Mouse (Mus musculus): ENCODE measurements around the gene Fam205c. TPM values are rescaled to one million over a fixed set of nuclear protein-coding genes. Genes with fewer than 3 reads are reported as not detected.
"Not testable (repeated sequence)": the region's sequence is repeated elsewhere in the genome, so short reads cannot be mapped to it uniquely, and the experiment has no call there.

Fam205c gene
- polyA plus RNA-seq, 2 experiments from 2014 or later, result not detected

- ATAC-seq, result no peak
Measured at GRCm38 (mm10) chr4:42876586-42877291, 2.7 kb upstream of the Fam205c start.

DNA sequence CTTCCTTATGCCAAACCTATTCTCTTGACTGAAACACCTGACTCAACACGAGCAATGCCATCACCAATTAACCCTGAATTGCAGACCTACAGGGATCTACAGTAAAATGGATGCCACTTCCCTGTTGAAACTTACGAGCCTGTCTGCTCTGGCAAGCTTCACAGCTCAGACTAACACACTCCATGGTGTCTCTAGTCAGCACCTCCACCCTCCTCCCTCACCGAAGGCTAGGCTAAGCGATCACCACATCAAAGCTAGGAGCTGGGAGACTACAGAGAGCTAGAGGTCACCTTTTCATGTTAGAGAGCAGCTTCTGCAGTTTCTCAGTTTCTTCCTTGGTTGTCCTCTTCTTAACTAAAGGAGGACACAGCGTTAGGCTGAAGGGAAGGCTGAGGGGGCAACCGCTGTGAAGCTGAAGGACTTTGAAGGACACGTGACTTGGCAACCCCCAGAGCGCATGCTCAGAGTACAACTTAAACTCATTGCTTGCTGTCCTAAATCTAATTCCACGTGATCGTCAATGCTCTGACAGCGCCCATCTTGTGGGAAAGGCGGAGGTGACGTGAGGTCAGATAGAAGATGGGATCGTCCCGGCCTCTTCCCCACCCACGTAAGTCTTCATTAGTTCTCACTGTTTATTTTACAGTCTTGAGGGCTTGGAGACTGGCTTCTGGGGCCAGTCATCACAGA is 1.1 kb downstream of the Fam205c start:
- ATAC-seq, result no peak

GRCm38 (mm10) chr4:42872151-42872550 is 1.9 kb downstream of the Fam205c start:
- ATAC-seq, result no peak

- ATAC-seq, result no peak
Measured at GRCm38 (mm10) chr4:42870748-42871147, 3.3 kb downstream of the Fam205c start.

DNA sequence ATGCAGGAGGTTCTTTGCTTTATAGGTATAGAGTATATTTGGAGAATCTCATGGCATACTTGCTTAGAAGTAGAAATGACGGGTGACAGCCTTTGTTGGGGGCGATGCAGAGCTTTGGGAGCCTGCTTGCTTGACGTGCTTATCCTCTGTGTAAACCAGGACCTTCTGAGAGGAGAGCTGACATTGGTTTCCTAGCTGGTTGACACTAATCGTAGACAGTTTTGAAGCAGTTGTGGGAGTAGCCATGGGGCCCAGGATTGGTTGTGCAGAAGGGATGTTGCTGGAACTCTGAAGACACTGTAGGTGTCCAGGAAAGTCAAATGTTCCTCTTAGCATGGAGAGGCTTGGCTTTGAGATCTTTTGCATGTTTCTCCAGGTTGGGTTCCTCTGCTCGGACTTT is 5.8 kb downstream of the Fam205c start:
- no peak for ATAC-seq

DNA sequence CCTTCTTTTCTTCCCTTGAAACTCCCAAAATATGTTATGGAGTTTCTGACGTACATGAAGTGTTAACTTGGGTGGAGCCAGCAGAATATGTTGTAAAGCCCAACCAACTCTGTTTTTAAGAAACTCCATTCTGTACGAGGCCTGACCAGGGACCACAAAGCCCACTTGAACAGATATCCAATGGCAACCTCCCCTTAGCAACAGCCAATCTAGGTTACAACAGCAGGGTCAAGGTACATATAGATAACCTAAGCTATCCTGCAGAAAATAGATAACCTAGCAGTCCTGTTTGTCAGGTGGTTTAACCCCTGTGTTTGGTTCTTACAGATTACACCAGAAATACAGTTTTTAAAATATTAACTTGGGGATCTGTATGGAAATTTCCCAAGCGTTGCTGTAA is 6.6 kb downstream of the Fam205c start:
- ATAC-seq, result no peak

- not testable (repeated sequence) for ATAC-seq
Measured at GRCm38 (mm10) chr4:42863487-42863886, 10.5 kb downstream of the Fam205c start.

- ATAC-seq, result not testable (repeated sequence)
Measured at GRCm38 (mm10) chr4:42860483-42860882, 13.6 kb downstream of the Fam205c start.

GRCm38 (mm10) chr4:42856671-42857070 is 17.4 kb downstream of the Fam205c start, which contains the start of gene Gm12394:
Gm12394 (minus strand) TSS chr4:42856771.
- not testable (repeated sequence) for ATAC-seq

DNA sequence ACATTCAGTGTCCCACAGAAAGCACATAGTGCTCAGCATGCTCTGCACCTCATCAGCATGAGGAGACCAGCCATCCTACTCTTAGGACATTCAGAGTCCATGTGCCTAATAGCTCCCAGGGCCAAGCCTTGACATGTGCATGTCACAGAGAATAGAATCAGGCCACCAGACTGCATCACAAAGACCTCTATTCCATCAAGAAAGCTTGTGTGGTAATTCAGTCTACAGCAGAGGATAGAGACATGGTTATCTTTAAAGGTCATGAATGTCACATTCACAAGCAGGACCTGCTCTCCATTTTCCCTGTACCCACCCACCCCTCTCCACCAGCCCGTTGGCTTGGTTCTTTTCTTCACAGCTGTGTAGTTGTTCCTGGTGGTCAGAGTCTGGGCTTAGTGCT is 20.2 kb downstream of the Fam205c start, which contains the start of gene Fam205a1:
TSS of gene Fam205a1 (minus strand) at position 101 of the 400 bp plus-strand sequence.
- ATAC-seq, result not testable (repeated sequence)

Other genes starting within 250 kb of the Fam205c start
- gene Gm2564, start 244.5 kb downstream of the Fam205c start, polyA plus RNA-seq (2017; shearing (Covaris generic)), result not detected
- not detected for gene Ccl27b, start 219.0 kb downstream of the Fam205c start, polyA plus RNA-seq (2017; shearing (Covaris generic))
- not detected for gene Il11ra2, start 212.3 kb downstream of the Fam205c start, polyA plus RNA-seq (2017; shearing (Covaris generic))
- not detected for gene 4930578G10Rik, start 138.7 kb downstream of the Fam205c start, polyA plus RNA-seq (2017; shearing (Covaris generic))
- not detected for gene Ccl19, start 117.7 kb downstream of the Fam205c start, polyA plus RNA-seq (2017; shearing (Covaris generic))
- gene Ccl21a, start 100.2 kb downstream of the Fam205c start, polyA plus RNA-seq (2017; shearing (Covaris generic)), result not detected
- gene Fam205a1, start 20.3 kb downstream of the Fam205c start, polyA plus RNA-seq (2017; shearing (Covaris generic)), result not detected
- gene Gm12394, start 17.5 kb downstream of the Fam205c start, polyA plus RNA-seq (2017; shearing (Covaris generic)), result not detected
- gene Phf24, start 42.4 kb upstream of the Fam205c start, polyA plus RNA-seq (2017; shearing (Covaris generic)), result under 1 TPM in 1 of 2 experiments, not detected in 1; 0.14 TPM
- 1 to 10 TPM; 6.0 to 7.2 TPM for gene Dnajb5, start 75.6 kb upstream of the Fam205c start, polyA plus RNA-seq (2017; shearing (Covaris generic))
- gene 1700022I11Rik, start 95.4 kb upstream of the Fam205c start, polyA plus RNA-seq (2017; shearing (Covaris generic)), result under 1 TPM in 1 of 2 experiments, not detected in 1; 0.25 TPM
- gene Vcp, start 126.3 kb upstream of the Fam205c start, polyA plus RNA-seq (2017; shearing (Covaris generic)), result 100 to 1,000 TPM; 146 TPM
- gene Fancg, start 136.3 kb upstream of the Fam205c start, polyA plus RNA-seq (2017; shearing (Covaris generic)), result 10 to 100 TPM; 16.5 to 27.4 TPM
- gene Pigo, start 151.6 kb upstream of the Fam205c start, polyA plus RNA-seq (2017; shearing (Covaris generic)), result 10 to 100 TPM; 14.1 to 14.6 TPM
- 100 to 1,000 TPM; 119 to 161 TPM for gene Stoml2, start 157.5 kb upstream of the Fam205c start, polyA plus RNA-seq (2017; shearing (Covaris generic))
- 1 to 10 TPM; 2.9 to 4.0 TPM for gene Fam214b, start 172.0 kb upstream of the Fam205c start, polyA plus RNA-seq (2017; shearing (Covaris generic))
- under 1 TPM in 1 of 2 experiments, not detected in 1; 0.08 TPM for gene Unc13b, start 184.7 kb upstream of the Fam205c start, polyA plus RNA-seq (2017; shearing (Covaris generic))

Measured in activated CD4-positive, CD25-positive, alpha-beta regulatory T cell, adult 4 months (primary cell).